Mouse (Mus musculus) forebrain, embryonic 14.5 days (tissue): Measurements from ENCODE around the gene Card10. TPM values are rescaled to one million over a fixed set of nuclear protein-coding genes. Genes with fewer than 3 reads are reported as not detected.

ENCODE experiments used
- ATAC-seq: fragments of 200-750 bp; cut with Nextera tagmentation; 2 replicates; pipeline ENCODE4 v1.8.0; 2017; ENCODE audit warnings: mild to moderate bottlenecking, moderate library complexity
- DNase-seq: peaks from one replicate; pipeline ENCODE4 v3.0.0-alpha.2; 2015; ENCODE audit warnings: low spot score
- H3K27ac ChIP-seq: fragments of 300-500 bp; sonication (generic); 2 replicates; pipeline ENCODE4 v1.5.1; 2014; ENCODE audit warnings: low read depth, mild to moderate bottlenecking, control low read depth, low read length, moderate library complexity
- H3K27me3 ChIP-seq: fragments of 300-500 bp; sonication (generic); replicated peaks from 2 replicates; pipeline ENCODE4 v1.6.1; 2014; ENCODE audit warnings: low read length, control low read depth, mixed read lengths; ENCODE audit not compliant: control insufficient read depth, insufficient read depth
- H3K36me3 ChIP-seq: fragments of 300-500 bp; sonication (generic); 2 replicates; pipeline ENCODE4 v1.6.1; 2014; ENCODE audit warnings: low read length, control low read depth; ENCODE audit not compliant: control insufficient read depth, insufficient read depth
- H3K4me1 ChIP-seq: fragments of 300-500 bp; sonication (generic); 2 replicates; pipeline ENCODE4 v1.6.1; 2014; ENCODE audit warnings: antibody characterized with exemption, low read length, control low read depth; ENCODE audit not compliant: control insufficient read depth, insufficient read depth
- H3K4me2 ChIP-seq: fragments of 300-500 bp; sonication (generic); 2 replicates; pipeline ENCODE4 v1.6.1; 2014; ENCODE audit warnings: mild to moderate bottlenecking, control low read depth, low read length
- H3K4me3 ChIP-seq: fragments of 300-500 bp; sonication (generic); 2 replicates; pipeline ENCODE4 v1.5.1; 2014; ENCODE audit warnings: low read depth, low read length, control low read depth
- H3K9ac ChIP-seq: fragments of 300-500 bp; sonication (generic); 2 replicates; pipeline ENCODE4 v1.6.1; 2014; ENCODE audit warnings: mild to moderate bottlenecking, low read length, control low read depth, moderate library complexity
- H3K9me3 ChIP-seq: fragments of 300-500 bp; sonication (generic); replicated peaks from 2 replicates; pipeline ENCODE4 v1.6.1; 2016; ENCODE audit warnings: low read length, control low read depth, mixed read lengths; ENCODE audit not compliant: control insufficient read depth
- WGBS: fragments of 180-500 bp; shearing (Covaris S2); extraction: QIAGEN DNeasy Blood & Tissue Kit; methylation state at CpG from one replicate; pipeline ENCODE4 v1.1.7; 2014; 5-methylcytosine and 5-hydroxymethylcytosine counted together
- polyA plus RNA-seq: library from polyadenylated mRNA; unstranded; fragments of >200 nt; fragmentation: Nextera tagmentation; extraction: Ambion mirVana; gene quantifications from 2 replicates; pipeline ENCODE4 v1.2.1, GENCODE M21; 2014

The Card10 gene
- polyA plus RNA-seq, 1 experiment from 2014 or later, result 1.1 TPM

- 88% methylated on average over 12 of the region's 12 CpGs for WGBS
Measured at GRCm38 (mm10) chr15:78730315-78731049, 72.4 kb downstream of the Card10 start.

DNA sequence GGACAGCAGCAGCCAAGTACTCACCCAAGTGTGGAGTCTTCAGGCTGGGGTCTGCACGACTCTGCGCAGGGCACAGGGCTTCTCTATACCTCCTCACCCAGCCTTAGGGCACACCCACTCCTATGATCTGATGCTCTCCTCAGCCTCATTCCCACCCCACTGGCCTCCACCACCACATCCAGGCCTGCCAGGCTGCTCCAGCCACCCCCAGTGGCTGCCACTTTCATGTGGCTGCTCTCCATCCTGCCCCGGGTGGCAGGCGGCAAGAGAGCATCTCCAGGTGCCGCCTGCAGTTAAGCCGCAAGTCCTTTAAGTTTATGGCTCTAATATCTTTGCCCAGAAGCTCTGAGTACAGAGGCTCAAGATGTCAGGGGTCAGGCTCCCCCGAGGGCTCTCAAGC is 76.1 kb downstream of the Card10 start:
- no peak for ATAC-seq

More at GRCm38 (mm10) chr15:78730315-78731049, 72.4 kb downstream of the Card10 start:
- H3K36me3 ChIP-seq, result no peaks in the 10 kb centered on the region
- H3K4me3 ChIP-seq, result no peak overlapping the region
- no peak overlapping the region for H3K9ac ChIP-seq
- no peak for ATAC-seq
- H3K4me2 ChIP-seq, result no peak overlapping the region
- DNase-seq, result no peak
- H3K27me3 ChIP-seq, result no peaks in the 10 kb centered on the region
- no peaks in the 10 kb centered on the region for H3K9me3 ChIP-seq
- H3K4me1 ChIP-seq, result peaks cover 6% of the 10 kb centered on the region
- no peak overlapping the region for H3K27ac ChIP-seq

More for the DNA sequence above, 76.1 kb downstream of the Card10 start:
- no peak overlapping the region for H3K9ac ChIP-seq
- no peak overlapping the region for H3K27ac ChIP-seq
- no peak overlapping the region for H3K4me3 ChIP-seq
- H3K4me2 ChIP-seq, result no peak overlapping the region
- WGBS, result 88% methylated on average over 7 of the region's 7 CpGs
- DNase-seq, result no peak
- no peaks in the 10 kb centered on the region for H3K9me3 ChIP-seq
- no peaks in the 10 kb centered on the region for H3K4me1 ChIP-seq
- no peaks in the 10 kb centered on the region for H3K36me3 ChIP-seq
- H3K27me3 ChIP-seq, result no peaks in the 10 kb centered on the region

Other genes with a start within 250 kb of the Card10 start
- 3.5 and 5.9 TPM in 2 replicates for gene Rac2, start 230.3 kb downstream of the Card10 start, polyA plus RNA-seq
- 2.4 and 2.7 TPM in 2 replicates for gene Cyth4, start 206.0 kb downstream of the Card10 start, polyA plus RNA-seq
- 3.7 and 5.3 TPM in 2 replicates for gene Elfn2, start 84.3 kb downstream of the Card10 start, polyA plus RNA-seq
- 48.2 and 51.5 TPM in 2 replicates for gene Mfng, start 29.6 kb downstream of the Card10 start, polyA plus RNA-seq
- 5.1 and 8.0 TPM in 2 replicates for gene Cdc42ep1, start 39.6 kb upstream of the Card10 start, polyA plus RNA-seq
- not detected in 2 replicates for gene Lgals2, start 52.5 kb upstream of the Card10 start, polyA plus RNA-seq
- gene Gga1, start 74.1 kb upstream of the Card10 start, polyA plus RNA-seq, result 34.8 and 46.5 TPM in 2 replicates
- not detected in 2 replicates for gene Gm49510, start 96.6 kb upstream of the Card10 start, polyA plus RNA-seq
- 4.2 and 5.8 TPM in 2 replicates for gene Sh3bp1, start 96.7 kb upstream of the Card10 start, polyA plus RNA-seq
- gene Pdxp, start 110.9 kb upstream of the Card10 start, polyA plus RNA-seq, result 101 and 109 TPM in 2 replicates
- gene Lgals1, start 123.7 kb upstream of the Card10 start, polyA plus RNA-seq, result 89.0 and 98.0 TPM in 2 replicates
- gene Nol12, start 131.9 kb upstream of the Card10 start, polyA plus RNA-seq, result 63.4 and 73.8 TPM in 2 replicates
- gene Triobp, start 144.7 kb upstream of the Card10 start, polyA plus RNA-seq, result 29.3 and 38.7 TPM in 2 replicates
- gene H1f0, start 225.4 kb upstream of the Card10 start, polyA plus RNA-seq, result 155 and 238 TPM in 2 replicates
- gene Galr3, start 238.8 kb upstream of the Card10 start, polyA plus RNA-seq, result not detected in 2 replicates